Mouse (Mus musculus) midbrain, embryonic 14.5 days (tissue): Measurements from ENCODE around the gene Actl6b. TPM values are rescaled to one million over a fixed set of nuclear protein-coding genes. Genes with fewer than 3 reads are reported as not detected.

Experiments used
- ATAC-seq: fragments of 200-750 bp; cut with Nextera tagmentation; 2 replicates; pipeline ENCODE4 v1.8.0; 2017; ENCODE audit warnings: moderate number of reproducible peaks, moderate library complexity; ENCODE audit not compliant: low FRiP score, low TSS enrichment
- DNase-seq: peaks from one replicate; pipeline ENCODE4 v3.0.0-alpha.2; 2015
- H3K27ac ChIP-seq: fragments of 300-500 bp; sonication (generic); replicated peaks from 2 replicates; pipeline ENCODE4 v1.5.1; 2014; ENCODE audit warnings: mild to moderate bottlenecking, low read depth, low read length, moderate library complexity
- H3K27me3 ChIP-seq: fragments of 300-500 bp; sonication (generic); 2 replicates; pipeline ENCODE4 v1.6.1; 2014; ENCODE audit warnings: low read length, control low read depth, mixed read lengths; ENCODE audit not compliant: control insufficient read depth, insufficient read depth
- H3K36me3 ChIP-seq: fragments of 300-500 bp; sonication (generic); 2 replicates; pipeline ENCODE4 v1.6.1; 2014; ENCODE audit warnings: low read length, control low read depth; ENCODE audit not compliant: control insufficient read depth, insufficient read depth
- H3K4me1 ChIP-seq: fragments of 300-500 bp; sonication (generic); 2 replicates; pipeline ENCODE4 v1.6.1; 2014; ENCODE audit warnings: mild to moderate bottlenecking, antibody characterized with exemption, low read length, control low read depth; ENCODE audit not compliant: control insufficient read depth, insufficient read depth
- H3K4me2 ChIP-seq: fragments of 300-500 bp; sonication (generic); 2 replicates; pipeline ENCODE4 v1.6.1; 2014; ENCODE audit warnings: mild to moderate bottlenecking, low read length, moderate library complexity
- H3K4me3 ChIP-seq: fragments of 300-500 bp; sonication (generic); replicated peaks from 2 replicates; pipeline ENCODE4 v1.5.1; 2014; ENCODE audit warnings: low read depth, low read length
- H3K9ac ChIP-seq: fragments of 300-500 bp; sonication (generic); replicated peaks from 2 replicates; pipeline ENCODE4 v1.6.1; 2014; ENCODE audit warnings: mild to moderate bottlenecking, low read length, moderate library complexity
- H3K9me3 ChIP-seq: fragments of 300-500 bp; sonication (generic); 2 replicates; pipeline ENCODE4 v1.6.1; 2016; ENCODE audit warnings: low read length, control low read depth, mixed read lengths; ENCODE audit not compliant: control insufficient read depth
- WGBS: fragments of 180-500 bp; shearing (Covaris S2); extraction: QIAGEN DNeasy Blood & Tissue Kit; methylation state at CpG from one replicate; pipeline ENCODE4 v1.1.7; 2014; 5-methylcytosine and 5-hydroxymethylcytosine counted together
- polyA plus RNA-seq: library from polyadenylated mRNA; unstranded; fragments of >200 nt; fragmentation: Nextera tagmentation; extraction: Ambion mirVana; gene quantifications from 2 replicates; pipeline ENCODE4 v1.2.1, GENCODE M21; 2014

Actl6b gene
- polyA plus RNA-seq, 1 experiment from 2014 or later, result 234 TPM

DNA sequence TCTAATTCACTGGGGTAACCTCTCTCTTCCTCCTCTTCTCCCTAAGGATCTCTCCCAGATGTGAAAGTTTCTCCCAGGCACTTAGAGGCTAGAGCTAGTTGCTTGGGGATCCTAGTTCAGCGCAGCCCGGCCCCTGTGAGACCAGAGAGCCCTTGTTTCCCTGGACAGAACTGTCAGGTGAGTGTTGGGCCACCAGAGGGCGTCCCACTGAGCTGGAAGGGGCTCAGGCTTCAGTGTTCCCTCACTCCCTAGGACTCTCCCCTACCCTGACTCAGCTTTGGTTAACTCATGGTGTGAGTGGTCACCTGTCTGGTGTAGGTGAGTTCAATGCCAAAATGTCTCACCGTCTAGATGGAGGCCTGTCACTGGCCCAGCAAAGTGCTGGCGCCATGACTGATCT, 34.9 kb upstream of the Actl6b start, which contains the start of gene Gigyf1:
TSS of gene Gigyf1 (plus strand) at position 113 of the 400 bp plus-strand sequence.
- no peaks in the 10 kb centered on the region for H3K27me3 ChIP-seq
- H3K9ac ChIP-seq, result no peak within 1 kb of the TSS
- H3K36me3 ChIP-seq, result peaks cover 56% of the 10 kb centered on the region
- no peak for ATAC-seq
- H3K4me1 ChIP-seq, result peaks cover 10% of the 10 kb centered on the region
- no peak for DNase-seq
- H3K4me3 ChIP-seq, result no peak within 1 kb of the TSS
- no peak within 1 kb of the TSS for H3K4me2 ChIP-seq
- H3K27ac ChIP-seq, result no peak within 1 kb of the TSS
- H3K9me3 ChIP-seq, result no peaks in the 10 kb centered on the region
- WGBS, result 76% methylated on average over 5 of the region's 5 CpGs

DNA sequence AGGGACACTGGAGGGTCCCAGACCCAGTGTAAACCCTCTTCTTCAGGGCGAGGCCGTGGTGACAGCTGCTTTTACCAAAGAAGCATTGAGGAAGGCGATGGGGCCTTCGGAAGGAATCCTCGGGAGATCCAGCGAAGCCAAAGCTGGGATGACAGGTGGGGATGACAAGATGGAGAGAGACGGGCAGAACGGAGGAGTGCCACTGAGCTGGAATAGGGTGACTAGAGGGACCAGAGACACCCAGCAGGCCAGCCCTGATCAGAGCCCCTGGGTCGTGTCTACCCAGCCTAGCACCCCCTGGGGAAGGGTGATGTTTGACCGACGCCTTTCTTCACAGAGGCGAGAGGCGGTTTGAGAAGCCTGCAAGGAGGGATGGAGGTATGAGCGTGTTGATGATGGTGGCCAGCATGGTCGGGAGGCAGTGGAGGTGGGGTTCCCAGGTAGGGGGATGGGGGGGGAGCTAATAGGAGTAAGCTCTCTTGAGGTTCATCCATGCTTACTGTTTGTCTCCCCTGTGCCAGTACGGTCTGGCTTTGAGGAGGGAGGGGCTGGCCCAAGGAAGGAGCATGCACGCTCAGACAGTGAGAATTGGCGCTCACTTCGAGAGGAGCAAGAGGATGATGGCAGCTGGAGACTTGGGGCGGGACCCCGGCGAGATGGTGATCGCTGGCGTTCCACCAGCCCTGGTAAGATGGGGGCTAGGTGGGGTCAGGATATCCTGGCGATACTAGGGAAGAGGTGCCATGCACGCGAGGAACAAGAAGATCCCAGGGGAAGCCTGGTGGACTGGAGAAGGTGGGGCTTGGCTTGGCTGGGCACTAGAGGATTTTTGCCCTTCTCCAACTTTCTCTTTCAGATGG, 33.4 kb upstream of the Actl6b start:
- 93% methylated on average over 27 of the region's 27 CpGs for WGBS
- DNase-seq (no peak), ATAC-seq (no peak)

DNA sequence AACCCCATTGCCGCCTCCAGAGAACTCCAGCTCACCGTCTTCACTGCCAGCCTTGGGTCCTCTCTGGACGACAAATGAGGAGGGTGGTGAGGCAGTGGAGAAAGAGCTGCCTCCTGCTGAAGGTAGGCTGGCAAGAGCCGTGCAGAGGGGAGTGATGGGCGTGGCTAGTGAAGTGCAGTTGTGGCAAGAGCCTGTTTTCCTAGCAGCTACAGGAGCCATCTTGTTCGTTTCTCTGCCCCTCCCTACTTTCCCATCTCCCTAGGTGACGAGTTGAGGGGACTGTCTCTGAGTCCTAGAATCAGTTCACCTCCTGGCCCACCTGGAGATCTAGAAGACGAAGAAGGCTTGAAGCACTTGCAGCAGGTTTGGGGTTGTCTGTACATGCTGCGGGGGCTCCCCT, 31.5 kb upstream of the Actl6b start:
- no peak for DNase-seq

More for the DNA sequence above, 33.4 kb upstream of the Actl6b start:
- Histone ChIP-seq H3K4me2 (no peak overlapping the region), H3K36me3 (peaks cover 71% of the 10 kb centered on the region), H3K9ac (no peak overlapping the region), H3K27ac (no peak overlapping the region), H3K9me3 (no peaks in the 10 kb centered on the region), H3K27me3 (no peaks in the 10 kb centered on the region), H3K4me1 (no peaks in the 10 kb centered on the region), H3K4me3 (no peak overlapping the region)

DNA sequence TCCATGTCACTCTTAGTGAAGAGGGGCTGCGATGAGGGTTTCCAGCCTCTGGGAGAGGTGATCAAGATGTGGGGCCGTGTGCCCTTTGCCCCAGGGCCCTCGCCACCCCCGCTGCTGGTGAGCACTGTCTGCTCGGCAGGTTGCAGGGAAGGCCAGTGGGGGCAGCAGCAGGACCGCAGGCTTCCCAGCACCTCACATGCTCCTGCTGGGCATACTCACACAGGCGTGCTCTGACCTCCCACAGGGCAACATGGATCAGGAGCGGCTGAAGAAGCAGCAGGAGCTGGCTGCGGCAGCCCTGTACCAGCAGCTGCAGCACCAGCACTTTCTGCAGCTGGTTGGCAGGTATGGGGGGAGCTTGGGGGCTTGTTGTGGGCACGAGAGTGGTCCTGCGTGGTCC, 30.6 kb upstream of the Actl6b start:
- no peak for DNase-seq
- Histone ChIP-seq H3K27me3 (no peaks in the 10 kb centered on the region), H3K9ac (no peak overlapping the region), H3K4me3 (no peak overlapping the region), H3K4me2 (no peak overlapping the region), H3K9me3 (no peaks in the 10 kb centered on the region), H3K27ac (no peak overlapping the region), H3K36me3 (peaks cover 95% of the 10 kb centered on the region), H3K4me1 (no peaks in the 10 kb centered on the region; the same call in 1 of the 2 replicates)
- ATAC-seq, result no peak
- WGBS, result 69% methylated on average over 11 of the region's 11 CpGs

More for the DNA sequence above, 31.5 kb upstream of the Actl6b start:
- Histone ChIP-seq H3K4me1 (no peaks in the 10 kb centered on the region), H3K9me3 (no peaks in the 10 kb centered on the region), H3K4me3 (no peak overlapping the region), H3K9ac (no peak overlapping the region), H3K27ac (no peak overlapping the region), H3K27me3 (no peaks in the 10 kb centered on the region), H3K36me3 (peaks cover 90% of the 10 kb centered on the region), H3K4me2 (no peak overlapping the region)
- no peak for ATAC-seq
- 83% methylated on average over 9 of the region's 9 CpGs for WGBS

DNA sequence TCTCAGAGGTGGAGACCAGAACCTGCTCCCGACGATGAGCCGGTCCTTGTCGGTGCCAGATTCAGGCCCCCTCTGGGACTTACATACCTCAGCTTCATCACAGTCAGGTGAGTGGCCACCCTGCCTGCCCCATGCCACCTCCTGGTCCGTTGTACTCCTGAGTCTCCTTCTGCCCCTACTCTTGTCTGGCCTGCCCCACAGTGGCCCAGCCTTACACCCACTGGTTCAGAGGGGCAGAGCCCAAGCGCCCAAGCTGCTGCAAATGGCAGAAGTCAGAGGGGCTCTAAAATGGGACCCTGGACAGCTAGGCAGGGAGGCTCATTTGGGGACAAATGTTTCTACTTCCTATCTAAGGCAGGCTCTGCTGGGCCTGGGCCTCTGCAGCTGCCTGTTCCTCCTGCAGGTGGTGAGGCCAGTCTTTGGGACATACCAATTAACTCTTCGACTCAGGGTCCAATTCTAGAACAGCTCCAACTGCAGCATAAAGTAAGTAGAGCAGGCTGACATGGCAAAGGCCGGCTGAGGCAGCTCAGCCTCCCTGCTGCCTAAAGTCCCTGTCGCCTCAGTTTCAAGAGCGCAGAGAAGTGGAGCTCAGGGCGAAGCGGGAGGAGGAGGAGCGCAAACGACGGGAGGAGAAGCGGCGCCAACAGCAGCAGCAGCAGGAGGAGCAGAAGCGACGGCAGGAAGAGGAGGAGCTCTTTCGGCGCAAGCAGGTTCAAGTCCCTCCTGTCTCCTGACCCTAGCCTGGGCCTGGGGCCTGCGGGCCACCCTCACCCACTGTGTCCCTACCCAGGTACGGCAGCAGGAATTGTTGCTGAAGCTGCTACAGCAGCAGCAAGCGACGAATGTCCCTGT, 29.7 kb upstream of the Actl6b start:
- no peak for DNase-seq

DNA sequence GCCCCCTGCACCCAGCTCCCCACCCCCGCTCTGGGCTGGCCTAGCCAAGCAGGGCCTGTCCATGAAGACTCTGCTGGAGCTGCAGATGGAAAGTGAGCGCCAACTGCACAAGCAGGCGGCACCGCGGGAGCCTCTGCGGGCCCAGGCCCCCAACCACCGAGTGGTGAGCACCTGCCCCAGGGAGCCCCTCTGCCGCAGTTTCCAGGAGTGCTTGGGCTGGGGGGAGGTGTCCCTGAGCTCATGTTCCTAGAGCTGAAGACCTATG, 29.1 kb upstream of the Actl6b start:
- peaks cover 99% of the 10 kb centered on the region for H3K36me3 ChIP-seq
- DNase-seq, result no peak
- no peak overlapping the region for H3K27ac ChIP-seq

More for the DNA sequence above, 29.7 kb upstream of the Actl6b start:
- Histone ChIP-seq H3K4me3 (no peak overlapping the region), H3K4me2 (no peak overlapping the region), H3K36me3 (peaks cover 99% of the 10 kb centered on the region), H3K27me3 (no peaks in the 10 kb centered on the region), H3K4me1 (no peaks in the 10 kb centered on the region; the same call in 1 of the 2 replicates), H3K9me3 (no peaks in the 10 kb centered on the region), H3K9ac (no peak overlapping the region), H3K27ac (no peak overlapping the region)
- WGBS, result 87% methylated on average over 25 of the region's 25 CpGs
- ATAC-seq, result no peak

DNA sequence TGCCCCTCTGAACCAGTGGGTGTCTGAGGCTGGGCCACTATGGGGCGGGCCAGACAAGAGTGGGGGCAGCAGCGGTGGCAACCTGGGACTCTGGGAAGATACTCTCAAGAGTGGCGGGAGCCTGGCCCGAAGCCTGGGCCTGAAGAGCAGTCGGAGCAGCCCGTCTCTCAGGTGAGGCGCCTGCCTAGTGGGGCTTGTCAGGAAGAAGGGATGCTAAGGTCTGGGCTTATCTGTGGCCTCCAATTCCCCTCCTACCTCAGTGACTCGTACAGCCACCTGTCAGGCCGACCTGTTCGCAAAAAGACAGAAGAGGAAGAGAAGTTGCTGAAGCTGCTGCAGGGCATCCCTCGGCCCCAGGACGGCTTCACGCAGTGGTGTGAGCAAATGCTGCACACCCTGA, 28.6 kb upstream of the Actl6b start:
- Histone ChIP-seq H3K27me3 (no peaks in the 10 kb centered on the region), H3K27ac (peak overlapping the region; percentile 63; the same call in 1 of the 2 replicates), H3K4me3 (no peak overlapping the region), H3K4me2 (no peak overlapping the region), H3K4me1 (peaks cover 4% of the 10 kb centered on the region; the same call in 1 of the 2 replicates), H3K9me3 (no peaks in the 10 kb centered on the region), H3K9ac (no peak overlapping the region), H3K36me3 (peaks cover 99% of the 10 kb centered on the region)
- 85% methylated on average over 13 of the region's 13 CpGs for WGBS
- ATAC-seq (no peak), DNase-seq (no peak)

More for the DNA sequence above, 29.1 kb upstream of the Actl6b start:
- no peak overlapping the region for H3K4me2 ChIP-seq
- no peaks in the 10 kb centered on the region; the same call in 1 of the 2 replicates for H3K4me1 ChIP-seq
- no peaks in the 10 kb centered on the region for H3K9me3 ChIP-seq
- WGBS, result 79% methylated on average over 8 of the region's 8 CpGs
- no peak overlapping the region for H3K4me3 ChIP-seq
- H3K9ac ChIP-seq, result no peak overlapping the region
- ATAC-seq, result no peak
- H3K27me3 ChIP-seq, result no peaks in the 10 kb centered on the region

DNA sequence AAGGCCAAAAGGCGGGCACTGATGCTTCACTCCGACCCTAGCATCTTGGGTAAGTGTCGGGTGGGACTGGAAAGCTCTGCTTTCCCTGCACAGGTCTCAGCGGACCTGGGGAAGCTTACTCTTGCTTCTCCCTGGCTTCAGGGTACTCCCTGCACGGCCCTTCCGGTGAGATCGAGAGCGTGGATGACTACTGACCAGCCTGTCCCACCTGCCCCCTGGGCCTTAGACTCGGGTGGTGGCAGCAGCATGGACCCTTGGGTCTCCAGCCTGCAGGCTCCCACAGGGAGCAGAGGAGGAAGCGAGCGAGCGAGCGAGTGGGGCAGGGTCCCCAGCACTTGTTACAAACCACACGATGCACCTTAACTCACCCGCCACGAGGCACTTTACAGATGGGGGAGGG, 27.8 kb upstream of the Actl6b start:
- 71% methylated on average over 16 of the region's 16 CpGs for WGBS
- Histone ChIP-seq H3K4me2 (no peak overlapping the region), H3K4me3 (no peak overlapping the region), H3K27ac (peak overlapping the region; percentile 63), H3K4me1 (peaks cover 11% of the 10 kb centered on the region), H3K9me3 (no peaks in the 10 kb centered on the region), H3K9ac (no peak overlapping the region), H3K36me3 (peaks cover 97% of the 10 kb centered on the region), H3K27me3 (no peaks in the 10 kb centered on the region)
- ATAC-seq (no peak), DNase-seq (no peak)
